Mouse (Mus musculus) forebrain, embryonic 12.5 days (tissue): Measurements from ENCODE around the gene Rnf113a1. TPM values are rescaled to one million over a fixed set of nuclear protein-coding genes. Genes with fewer than 3 reads are reported as not detected.
"Not testable (repeated sequence)": the region's sequence is repeated elsewhere in the genome, so short reads cannot be mapped to it uniquely, and the experiment has no call there.

Experiments used
- ATAC-seq: fragments of 200-750 bp; cut with Nextera tagmentation; 2 replicates; pipeline ENCODE4 v1.8.0; 2017; ENCODE audit warnings: moderate TSS enrichment; ENCODE audit not compliant: low FRiP score
- H3K27ac ChIP-seq: fragments of 300-500 bp; sonication (generic); 2 replicates; pipeline ENCODE4 v1.5.1; 2016; ENCODE audit warnings: mild to moderate bottlenecking
- H3K27me3 ChIP-seq: fragments of 300-500 bp; sonication (generic); 2 replicates; pipeline ENCODE4 v1.6.1; 2016; ENCODE audit warnings: mild to moderate bottlenecking
- H3K36me3 ChIP-seq: fragments of 300-500 bp; sonication (generic); replicated peaks from 2 replicates; pipeline ENCODE4 v1.6.1; 2016; ENCODE audit warnings: mild to moderate bottlenecking
- H3K4me1 ChIP-seq: fragments of 300-500 bp; sonication (generic); 2 replicates; pipeline ENCODE4 v1.6.1; 2016
- H3K4me2 ChIP-seq: fragments of 300-500 bp; sonication (generic); 2 replicates; pipeline ENCODE4 v1.6.1; 2016; ENCODE audit warnings: mild to moderate bottlenecking, moderate library complexity
- H3K4me3 ChIP-seq: fragments of 300-500 bp; sonication (generic); replicated peaks from 2 replicates; pipeline ENCODE4 v1.5.1; 2016; ENCODE audit warnings: mild to moderate bottlenecking
- H3K9ac ChIP-seq: fragments of 300-500 bp; sonication (generic); 2 replicates; pipeline ENCODE4 v1.6.1; 2016; ENCODE audit warnings: mild to moderate bottlenecking
- H3K9me3 ChIP-seq: fragments of 300-500 bp; sonication (generic); 2 replicates; pipeline ENCODE4 v1.6.1; 2016
- WGBS: fragments of 180-500 bp; shearing (Covaris S2); methylation state at CpG from one replicate; pipeline ENCODE4 v1.1.7; 2016; 5-methylcytosine and 5-hydroxymethylcytosine counted together
- polyA plus RNA-seq: library from polyadenylated mRNA; unstranded; fragments of >200 nt; fragmentation: Nextera tagmentation; extraction: Ambion mirVana; gene quantifications from 2 replicates; pipeline ENCODE4 v1.2.1, GENCODE M21; 2016

Gene Rnf113a1
- polyA plus RNA-seq, 1 experiment from 2014 or later, result 15.3 TPM

DNA sequence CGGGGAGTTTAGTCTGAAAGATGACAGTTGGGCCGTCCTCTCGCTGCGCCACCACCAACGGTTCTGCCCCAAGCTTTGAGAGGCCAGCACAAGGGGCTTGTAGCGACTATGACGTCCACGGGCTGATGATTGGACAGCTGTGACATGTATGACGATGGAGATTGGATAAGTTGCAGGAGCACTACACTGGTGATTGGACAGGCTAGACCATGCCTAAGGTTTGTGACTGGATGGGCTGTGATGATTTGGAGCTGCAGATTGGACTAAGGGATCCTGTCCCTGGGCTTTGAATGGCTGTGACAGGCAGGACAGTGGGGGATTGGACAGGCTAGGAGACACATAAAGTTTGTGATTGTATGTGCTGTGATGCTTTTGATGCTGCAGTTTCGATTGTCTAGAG is 19.9 kb downstream of the Rnf113a1 start, which contains the start of gene Gm9:
Gm9 (minus strand) TSS at position 101 of the 400 bp plus-strand sequence.
- no peaks in the 10 kb centered on the region for H3K36me3 ChIP-seq
- no peak for ATAC-seq
- no peaks in the 10 kb centered on the region for H3K9me3 ChIP-seq
- H3K27ac ChIP-seq, result no peak within 1 kb of the TSS
- no peak within 1 kb of the TSS for H3K9ac ChIP-seq
- 89% methylated on average over 10 of the region's 10 CpGs for WGBS
- H3K4me2 ChIP-seq, result no peak within 1 kb of the TSS
- no peak within 1 kb of the TSS for H3K4me3 ChIP-seq
- no peaks in the 10 kb centered on the region for H3K4me1 ChIP-seq
- H3K27me3 ChIP-seq, result no peaks in the 10 kb centered on the region

GRCm38 (mm10) chrX:37222158-37222557 is 31.1 kb downstream of the Rnf113a1 start, which contains the start of gene Rhox1:
TSS of gene Rhox1 (minus strand) at chrX:37222258.
- H3K36me3 ChIP-seq, H3K27ac ChIP-seq, H3K4me3 ChIP-seq, H3K4me1 ChIP-seq, H3K27me3 ChIP-seq, H3K4me2 ChIP-seq, ATAC-seq, H3K9me3 ChIP-seq, H3K9ac ChIP-seq: not testable (repeated sequence)
- WGBS, result 84% methylated on average over 1 of the region's 1 CpGs

Other genes with a start within 250 kb of the Rnf113a1 start
- gene Sept6, start 199.5 kb upstream of the Rnf113a1 start, polyA plus RNA-seq, result 45.8 and 48.9 TPM in 2 replicates
- not detected in 2 replicates for gene Sowahd, start 142.4 kb upstream of the Rnf113a1 start, polyA plus RNA-seq
- 451 and 481 TPM in 2 replicates for gene Rpl39, start 105.8 kb upstream of the Rnf113a1 start, polyA plus RNA-seq
- gene Upf3b, start 80.9 kb upstream of the Rnf113a1 start, polyA plus RNA-seq, result 29.7 and 30.1 TPM in 2 replicates
- gene Nkap, start 64.5 kb upstream of the Rnf113a1 start, polyA plus RNA-seq, result 25.5 and 27.2 TPM in 2 replicates
- gene Akap14, start 22.4 kb upstream of the Rnf113a1 start, polyA plus RNA-seq, result 0.14 and 0.24 TPM in 2 replicates
- 362 and 392 TPM in 2 replicates for gene Ndufa1, start 82 bp upstream of the Rnf113a1 start, polyA plus RNA-seq
- gene Gm9, start 19.8 kb downstream of the Rnf113a1 start, polyA plus RNA-seq, result not detected in 2 replicates
- gene Rhox1, start 31.0 kb downstream of the Rnf113a1 start, polyA plus RNA-seq, result not detected in 2 replicates
- not detected in 2 replicates for gene Rhox2a, start 53.7 kb downstream of the Rnf113a1 start, polyA plus RNA-seq
- not detected in 2 replicates for gene Rhox3a, start 58.7 kb downstream of the Rnf113a1 start, polyA plus RNA-seq
- not detected in 2 replicates for gene Rhox4a, start 74.1 kb downstream of the Rnf113a1 start, polyA plus RNA-seq
- gene Rhox3a2, start 188.8 kb downstream of the Rnf113a1 start, polyA plus RNA-seq, result not detected in 2 replicates
- gene Rhox4a2, start 199.6 kb downstream of the Rnf113a1 start, polyA plus RNA-seq, result 0.69 TPM in 1 of 2 replicates, not detected in the other
- not detected in 2 replicates for gene Rhox2b, start 220.8 kb downstream of the Rnf113a1 start, polyA plus RNA-seq
- gene Rhox4b, start 241.2 kb downstream of the Rnf113a1 start, polyA plus RNA-seq, result 0.24 and 0.27 TPM in 2 replicates